Mouse (Mus musculus) thymus, adult 2 months (tissue): ENCODE results near the gene Cdk9.

Experiments used
- CTCF ChIP-seq: fragments of 200-500 bp; IDR thresholded peaks from 2 replicates; pipeline ENCODE4 v1.5.1; 2012; ENCODE audit warnings: mild to moderate bottlenecking, control low read depth, low read length, moderate library complexity, borderline replicate concordance; ENCODE audit not compliant: control insufficient read depth, poor library complexity, insufficient read depth; ENCODE audit errors: extremely low read depth
- POLR2A ChIP-seq: fragments of 200-500 bp; IDR thresholded peaks from 2 replicates; pipeline ENCODE4 v1.6.1; 2012; ENCODE audit warnings: mild to moderate bottlenecking, low read length, control low read depth, moderate library complexity; ENCODE audit not compliant: control insufficient read depth, poor library complexity, insufficient read depth; ENCODE audit errors: extremely low read depth

DNA sequence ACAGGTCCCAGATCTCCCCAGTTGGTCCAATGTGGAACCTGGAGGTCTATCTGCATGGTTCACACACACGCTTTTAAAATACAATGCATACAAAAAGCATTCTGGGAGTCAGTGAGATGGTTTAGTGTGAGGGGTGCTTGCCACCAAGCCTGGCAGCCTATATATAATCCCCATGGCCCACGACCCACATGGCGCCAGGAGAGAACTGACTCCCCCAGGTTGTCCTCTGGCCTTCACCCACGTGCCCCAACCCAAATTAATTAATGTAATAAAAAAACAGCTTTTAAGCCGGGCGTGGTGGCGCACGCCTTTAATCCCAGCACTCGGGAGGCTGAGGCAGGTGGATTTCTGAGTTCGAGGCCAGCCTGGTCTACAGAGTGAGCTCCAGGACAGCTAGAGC, 29.2 kb downstream of the Cdk9 start:
- TF ChIP-seq CTCF (no peak), POLR2A (no peak)
